Mouse (Mus musculus): ENCODE results near the gene Tgm3.

Gene Tgm3

DNA sequence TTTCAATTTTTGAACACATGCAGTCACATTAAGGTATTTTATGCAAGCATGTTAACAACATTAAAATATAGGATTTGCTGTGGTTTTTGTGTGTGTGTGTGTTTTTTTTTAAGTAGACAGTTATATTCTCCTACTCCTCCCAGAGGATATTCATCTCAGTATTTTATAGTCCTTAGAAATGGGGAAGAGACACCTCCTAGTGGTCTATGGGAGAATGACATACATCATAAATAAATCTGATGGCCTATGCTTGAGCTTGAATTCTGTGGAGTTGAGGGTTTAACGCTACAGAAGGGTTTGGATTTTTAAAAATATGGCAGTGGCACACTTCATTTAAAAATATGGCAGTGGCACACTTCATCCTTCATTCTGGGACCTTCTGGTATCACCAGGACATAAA lies 46.0 kb downstream of the Tgm3 start:
- no peak for ATAC-seq (ENCODE audit: insufficient number of reproducible peaks, low FRiP score, low TSS enrichment)

DNA sequence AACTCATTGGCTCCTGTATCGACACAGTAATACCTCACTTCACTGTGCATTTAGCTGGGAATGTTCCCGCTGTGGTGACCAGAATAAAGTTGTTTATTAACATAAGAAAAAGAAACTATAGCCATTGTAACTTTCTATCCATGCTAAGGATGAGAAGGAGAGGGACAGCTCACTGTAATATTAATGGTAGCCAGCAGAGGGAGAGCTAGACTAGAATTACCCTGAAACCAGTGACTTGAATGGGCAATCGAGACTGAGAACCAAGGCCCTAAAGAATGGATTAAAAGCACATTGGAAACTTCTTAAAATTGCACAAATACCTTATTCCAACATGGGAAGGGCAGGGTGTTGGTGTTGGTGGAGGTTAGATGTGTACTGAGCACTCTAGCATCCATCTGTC lies 56.1 kb downstream of the Tgm3 start:
- no peak for ATAC-seq (ENCODE audit: insufficient number of reproducible peaks, low FRiP score, low TSS enrichment)

DNA sequence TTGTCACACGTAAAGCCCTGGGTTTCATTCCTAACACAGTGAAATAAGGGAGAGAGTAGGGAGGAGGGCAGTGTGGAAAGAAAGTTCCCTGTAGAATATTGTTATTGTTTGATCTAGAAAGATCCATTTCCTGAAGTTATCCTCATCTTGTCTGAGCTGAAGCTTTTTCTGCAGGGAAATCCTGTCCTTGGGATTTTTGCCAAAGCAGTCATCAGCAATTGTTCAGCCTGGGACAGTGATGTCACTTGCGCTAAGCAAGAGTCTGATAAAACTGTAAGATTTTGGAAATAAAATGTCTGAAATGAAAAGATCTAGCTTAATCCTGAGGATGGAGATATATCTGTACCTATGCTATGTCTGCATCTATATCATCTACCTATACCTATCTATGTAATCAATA lies 58.2 kb downstream of the Tgm3 start:
- no peak for ATAC-seq (ENCODE audit: insufficient number of reproducible peaks, low FRiP score, low TSS enrichment)

All from cerebellum, adult (tissue).